Mouse (Mus musculus): ENCODE data around the gene Lrrc27. TPM values are rescaled to one million over a fixed set of nuclear protein-coding genes. Genes with fewer than 3 reads are reported as not detected.

Lrrc27 gene
- total RNA-seq, 1 experiment from 2014 or later = 9.5 TPM

DNA sequence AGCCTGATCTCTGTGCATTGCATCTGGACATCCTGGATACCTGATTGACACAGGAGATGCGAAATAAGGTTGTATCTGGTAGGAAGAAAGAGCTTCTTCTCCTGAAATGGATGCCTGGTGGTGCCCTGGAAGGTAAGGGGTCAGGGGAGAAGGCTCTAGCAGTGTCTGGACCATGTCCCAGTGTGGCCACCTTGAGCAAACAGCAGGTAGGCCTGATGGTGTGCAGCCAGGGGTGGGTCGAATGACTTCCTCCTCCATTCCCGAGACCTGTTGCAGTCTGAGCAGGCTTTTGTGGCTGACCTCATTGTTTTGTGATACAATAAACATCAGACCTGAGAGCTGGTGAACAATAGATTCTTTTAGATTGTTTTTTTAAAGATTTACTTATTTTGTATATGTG, 69.2 kb downstream of the Lrrc27 start:
- no peak for ATAC-seq (replicated peaks in 1 of 2; ENCODE audit: insufficient read depth in 1 of 2, low FRiP score in 2 of 2, low TSS enrichment in 1 of 2, low read depth in 1 of 2, poor library complexity in 2 of 2, severe bottlenecking in 2 of 2)

DNA sequence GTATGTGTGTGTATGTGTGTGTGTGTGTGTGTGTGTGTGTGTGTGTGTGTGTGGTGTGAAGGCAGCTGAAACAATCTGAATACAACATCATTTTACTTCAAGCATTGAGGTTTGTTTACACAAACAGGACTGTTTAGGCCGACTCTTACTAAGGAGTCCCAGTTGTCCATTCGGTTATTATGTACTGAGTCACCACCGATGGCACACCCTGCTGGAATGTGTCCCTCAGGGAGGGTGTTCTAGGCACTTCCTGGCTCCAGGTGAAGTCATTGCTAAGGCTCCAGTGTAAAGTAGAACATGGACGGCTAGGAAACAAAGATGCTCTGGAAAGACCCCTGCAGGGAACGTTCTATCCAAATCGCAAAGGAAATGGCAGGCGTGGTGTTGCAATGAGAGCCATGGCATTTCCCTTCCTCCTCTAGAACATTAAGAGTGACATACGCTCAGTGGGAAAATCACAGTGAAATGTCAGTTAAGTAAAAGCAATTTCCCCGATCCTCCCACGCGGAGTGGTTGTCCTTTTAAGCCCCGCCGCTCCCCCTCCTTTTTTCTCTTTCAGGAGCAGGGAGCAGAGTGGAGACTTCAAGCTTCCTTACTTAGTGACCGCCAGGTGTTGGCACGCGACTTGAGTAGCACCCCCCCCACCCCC, 72.6 kb downstream of the Lrrc27 start:
- no peak for ATAC-seq (replicated peaks in 1 of 2; ENCODE audit: insufficient read depth in 1 of 2, low FRiP score in 2 of 2, low TSS enrichment in 1 of 2, low read depth in 1 of 2, poor library complexity in 2 of 2, severe bottlenecking in 2 of 2)

DNA sequence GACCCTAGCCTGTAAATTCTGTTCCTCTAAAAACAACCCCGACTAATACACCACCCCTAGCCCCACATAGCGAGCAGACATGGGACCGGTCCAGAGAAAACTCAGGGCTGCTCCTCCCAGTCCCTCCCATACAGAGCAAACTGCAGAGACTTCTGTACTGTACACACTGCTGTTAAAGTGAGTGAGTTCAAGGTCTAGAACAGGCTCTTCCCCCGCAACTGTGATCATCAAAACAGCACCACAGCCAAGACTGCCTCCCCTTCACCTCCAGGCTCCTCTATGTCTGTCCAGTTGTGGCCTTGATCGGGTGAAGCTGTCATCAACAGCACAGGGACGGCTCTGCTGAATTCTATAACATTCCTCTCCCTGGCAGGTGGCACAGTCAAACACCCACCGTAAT, 75.8 kb downstream of the Lrrc27 start:
- no peak for ATAC-seq (replicated peaks in 1 of 2; ENCODE audit: insufficient read depth in 1 of 2, low FRiP score in 2 of 2, low TSS enrichment in 1 of 2, low read depth in 1 of 2, poor library complexity in 2 of 2, severe bottlenecking in 2 of 2)

Other genes with a start within 250 kb of the Lrrc27 start
- gene Dpysl4, start 127.0 kb upstream of the Lrrc27 start, total RNA-seq (2017) = not detected in 2 replicates
- gene Stk32c, start 319 bp downstream of the Lrrc27 start, total RNA-seq (2017) = not detected in 2 replicates
- gene Pwwp2b, start 35.5 kb downstream of the Lrrc27 start, total RNA-seq (2017) = 4.1 and 7.5 TPM in 2 replicates
- 5.6 and 16.6 TPM in 2 replicates for gene Inpp5a, start 176.1 kb downstream of the Lrrc27 start, total RNA-seq (2017)